Mouse (Mus musculus) gastrocnemius, adult 18-20 months (tissue): Measurements from ENCODE around the gene St5. TPM values are rescaled to one million over a fixed set of nuclear protein-coding genes. Genes with fewer than 3 reads are reported as not detected.

Experiments
- DNase-seq: peaks from one replicate; pipeline ENCODE4 v3.0.0; 2021; ENCODE audit warnings: low spot score
- total RNA-seq, 2 experiments: library from RNA; stranded (reverse); gene quantifications; 2 replicates each; pipeline ENCODE4 v1.2.3; 2021

The St5 gene
- total RNA-seq, 2 experiments from 2014 or later = 6.0 to 8.2 TPM

- no peak for DNase-seq
These were observed 60.0 kb downstream of the St5 start for GRCm38 (mm10) chr7:109643305-109643994.

- no peak for DNase-seq
These were observed 61.4 kb downstream of the St5 start for GRCm38 (mm10) chr7:109641963-109642362.

- DNase-seq = no peak
These were observed 62.3 kb downstream of the St5 start for GRCm38 (mm10) chr7:109641102-109641501.

GRCm38 (mm10) chr7:109637391-109637790, 66.0 kb downstream of the St5 start:
- DNase-seq = peak; percentile 33

GRCm38 (mm10) chr7:109636086-109636792, 67.2 kb downstream of the St5 start:
- no peak for DNase-seq

GRCm38 (mm10) chr7:109633404-109634085, 69.9 kb downstream of the St5 start:
- DNase-seq = no peak

- DNase-seq = no peak
These were observed 72.1 kb downstream of the St5 start for GRCm38 (mm10) chr7:109631330-109631729.

GRCm38 (mm10) chr7:109629871-109630778, 73.3 kb downstream of the St5 start:
- DNase-seq = no peak

- DNase-seq = no peak
These were observed 74.3 kb downstream of the St5 start for GRCm38 (mm10) chr7:109628935-109629609.

GRCm38 (mm10) chr7:109627851-109628250, 75.6 kb downstream of the St5 start:
- DNase-seq = no peak

- no peak for DNase-seq
These were observed 81.1 kb downstream of the St5 start for GRCm38 (mm10) chr7:109622234-109622838.

- DNase-seq = no peak
These were observed 82.4 kb downstream of the St5 start for GRCm38 (mm10) chr7:109620967-109621366.

GRCm38 (mm10) chr7:109620288-109620687, 83.1 kb downstream of the St5 start:
- DNase-seq = no peak

GRCm38 (mm10) chr7:109618721-109619120, 84.7 kb downstream of the St5 start:
- peak; percentile 75 for DNase-seq

- DNase-seq = peak; percentile 85
These were observed 85.6 kb downstream of the St5 start for GRCm38 (mm10) chr7:109617838-109618237.

- peak; percentile 76 for DNase-seq
These were observed 87.1 kb downstream of the St5 start for GRCm38 (mm10) chr7:109616034-109616979.

GRCm38 (mm10) chr7:109615601-109616000, 87.8 kb downstream of the St5 start:
- DNase-seq = no peak

- DNase-seq = no peak
These were observed 88.5 kb downstream of the St5 start for GRCm38 (mm10) chr7:109614939-109615338.

GRCm38 (mm10) chr7:109613531-109614021, 89.8 kb downstream of the St5 start:
- DNase-seq = peak; percentile 46
